Comparison of ENCODE assay signal across 9 mouse cellular contexts in the genomic region with DNA sequence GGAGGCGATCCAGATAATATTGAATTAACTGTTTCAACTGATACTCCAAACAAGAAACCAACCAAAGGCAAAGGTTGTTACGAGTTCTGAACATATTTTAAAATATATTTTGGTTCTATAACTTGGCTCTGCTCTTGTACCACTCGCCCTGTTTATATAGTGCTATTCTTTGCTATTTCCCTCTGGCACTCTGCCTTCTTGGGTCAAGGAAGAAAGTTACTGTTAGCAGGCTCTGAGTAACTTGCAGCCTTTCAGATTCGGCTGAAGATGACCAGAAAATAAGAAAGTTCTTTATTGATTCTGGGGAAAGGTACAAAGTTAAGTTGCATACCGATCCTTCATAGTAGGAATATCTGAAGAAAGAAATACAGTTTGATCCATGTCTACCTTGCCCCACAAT. TPM values are rescaled to one million over a fixed set of nuclear protein-coding genes. Genes with fewer than 3 reads are reported as not detected.
DNase-seq lines count a peak whose midpoint lies in the region; ATAC-seq and TF ChIP-seq lines count a peak whose summit lies in the region.
"Had no signal": no experiment of that assay in that cellular context is flagged by ENCODE, and none has a peak within 500 bp of the region (broad histone marks: within the 10 kb centered on the region; RNA-seq: fewer than 3 reads in every experiment).

No protein-coding gene starts in this region.

- no peaks in the 10 kb centered on the region for H3K27me3 ChIP-seq in heart, embryonic 11.5 days (ENCODE audit: control insufficient read depth, insufficient read depth, low read length)
- no peaks in the 10 kb centered on the region for H3K27me3 ChIP-seq in ES-Bruce4 (ENCODE audit: control insufficient read depth, insufficient read depth, low read length, poor library complexity, severe bottlenecking)
- H3K27me3 ChIP-seq in hindbrain, embryonic 11.5 days (ENCODE audit: control insufficient read depth, insufficient read depth, low read length), result no peaks in the 10 kb centered on the region

- no peak for TF ChIP-seq EP300 in ES-Bruce4 (IDR thresholded peaks at IDR 0.05; ENCODE audit: insufficient read depth, low read depth, low read length)

- H3K4me1 ChIP-seq in heart, embryonic 11.5 days (ENCODE audit: control insufficient read depth, insufficient read depth, low read length), result 0 out of 2 replicates have a peak, but pooled peaks cover 3% of the 10 kb centered on the region
- no peaks in the 10 kb centered on the region for H3K4me1 ChIP-seq in ES-Bruce4 (ENCODE audit: control insufficient read depth, insufficient read depth, low read length)
- H3K4me1 ChIP-seq in hindbrain, embryonic 11.5 days (replicated peaks; ENCODE audit: control insufficient read depth, insufficient read depth, low read length), result no peaks in the 10 kb centered on the region

- peak overlapping the region; percentile 74 for H3K4me3 ChIP-seq in heart, embryonic 11.5 days (ENCODE audit: low read depth, low read length)
- no peak overlapping the region for H3K4me3 ChIP-seq in ES-Bruce4 (ENCODE audit: low read depth, low read length)
- peak overlapping the region; percentile 90; the same call in 1 of the 2 replicates for H3K4me3 ChIP-seq in hindbrain, embryonic 11.5 days (ENCODE audit: low read depth, low read length)

- peak overlapping the region; percentile 94 for H3K4me2 ChIP-seq in heart, embryonic 11.5 days
- peak overlapping the region; percentile 49 for H3K4me2 ChIP-seq in hindbrain, embryonic 11.5 days (replicated peaks; ENCODE audit: low read depth, low read length)

- ATAC-seq in heart, embryonic 11.5 days (replicated peaks; ENCODE audit: insufficient number of reproducible peaks, low FRiP score, low TSS enrichment), result no peak
- no peak for ATAC-seq in hindbrain, embryonic 11.5 days (ENCODE audit: low FRiP score)

- 72% methylated on average over 5 of the region's 5 CpGs for WGBS in heart, embryonic 11.5 days (ENCODE audit: insufficient replicate concordance)
- 73% methylated on average over 5 of the region's 5 CpGs for WGBS in hindbrain, embryonic 11.5 days

- H3K36me3 ChIP-seq in heart, embryonic 11.5 days (ENCODE audit: control insufficient read depth, insufficient read depth, low read length), result no peaks in the 10 kb centered on the region
- H3K36me3 ChIP-seq in ES-Bruce4 (ENCODE audit: control insufficient read depth, insufficient read depth, low read length, poor library complexity, severe bottlenecking), result peaks cover 4% of the 10 kb centered on the region
- H3K36me3 ChIP-seq in hindbrain, embryonic 11.5 days (ENCODE audit: control insufficient read depth, insufficient read depth, low read length), result 0 out of 2 replicates have a peak, but pooled peaks cover 2% of the 10 kb centered on the region

- intact Hi-C loops in heart, postnatal 36 days (cut with DNase I), result no loop called here
- intact Hi-C loops in left cerebral cortex, postnatal 14 days (cut with DNase I), result loop anchor here (2.0 kb wide), 1 partner anchor 41 kb away; a partner anchor contains a TSS

- H3K9ac ChIP-seq in heart, embryonic 11.5 days (ENCODE audit: low read depth, low read length), result no peak overlapping the region
- H3K9ac ChIP-seq in ES-Bruce4 (ENCODE audit: low read depth, poor library complexity, severe bottlenecking), result peak overlapping the region; percentile 80
- H3K9ac ChIP-seq in hindbrain, embryonic 11.5 days (ENCODE audit: low read depth, low read length), result 0 out of 2 replicates have a peak overlapping the region, but pooled peaks have one; percentile 5

- H3K27ac ChIP-seq in heart, embryonic 11.5 days (ENCODE audit: low read depth, low read length), result no peak overlapping the region
- no peak overlapping the region for H3K27ac ChIP-seq in ES-Bruce4 (ENCODE audit: insufficient read depth, low read length)
- no peak overlapping the region for H3K27ac ChIP-seq in hindbrain, embryonic 11.5 days (ENCODE audit: low read depth, low read length)

- DNase-seq in heart, postnatal 36 days, result no peak
- no peak for DNase-seq in hindbrain, embryonic 11.5 days (ENCODE audit: low spot score)
- peak; percentile 10 for DNase-seq in lung, postnatal 10 days
- DNase-seq in embryo, embryonic 10 days (ENCODE audit: low spot score), result no peak
- no peak for DNase-seq in left cerebral cortex, postnatal 14 days (ENCODE audit: low spot score in 2 of 2)
- no peak for DNase-seq in ovary, adult 18-20 months (ENCODE audit: low spot score)
- DNase-seq: kidney, adult 2 months had no signal

- no peaks in the 10 kb centered on the region for H3K9me3 ChIP-seq in heart, embryonic 11.5 days (replicated peaks; ENCODE audit: control insufficient read depth, low read length)
- H3K9me3 ChIP-seq in ES-Bruce4 (replicated peaks; ENCODE audit: control insufficient read depth, insufficient read depth, low read length, poor library complexity, severe bottlenecking), result no peaks in the 10 kb centered on the region
- H3K9me3 ChIP-seq in hindbrain, embryonic 11.5 days (ENCODE audit: control insufficient read depth, low read length), result no peaks in the 10 kb centered on the region

- no peak for TF ChIP-seq POLR2A in ES-Bruce4 (IDR thresholded peaks at IDR 0.05; ENCODE audit: insufficient read depth, low read length)

- no peak for TF ChIP-seq CTCF in ES-Bruce4 (IDR thresholded peaks at IDR 0.05; ENCODE audit: low read depth, low read length)

RNA-seq across cellular contexts. Expression of a gene that starts 1.4 kb away (rescaled TPM):
- polyA plus RNA-seq in heart, embryonic 11.5 days (2014; fragmentation: Nextera tagmentation; extraction: Ambion mirVana), result 40.6 and 48.3 TPM in 2 replicates
- total RNA-seq in heart, postnatal 36 days (2021), result 10 to 100 TPM; 20.9 to 23.2 TPM
- 87.7 and 92.0 TPM in 2 replicates for polyA plus RNA-seq in ES-Bruce4 (2011; ENCODE audit: insufficient read depth, insufficient read length, low read depth, missing spikeins)
- 62.5 and 83.4 TPM in 2 replicates for polyA plus RNA-seq in hindbrain, embryonic 11.5 days (2014; fragmentation: Nextera tagmentation; extraction: Ambion mirVana)
- total RNA-seq in left cerebral cortex, postnatal 14 days (2021), result 10 to 100 TPM; 38.8 to 43.1 TPM

RNA-seq across cellular contexts. Expression of a gene that starts 40.5 kb away (rescaled TPM):
- polyA plus RNA-seq in heart, embryonic 11.5 days (2014; fragmentation: Nextera tagmentation; extraction: Ambion mirVana), result 25.2 and 26.0 TPM in 2 replicates
- 10 to 100 TPM; 19.6 to 20.5 TPM for total RNA-seq in heart, postnatal 36 days (2021)
- polyA plus RNA-seq in ES-Bruce4 (2011; ENCODE audit: insufficient read depth, insufficient read length, low read depth, missing spikeins), result 54.3 and 55.4 TPM in 2 replicates
- 40.0 and 42.2 TPM in 2 replicates for polyA plus RNA-seq in hindbrain, embryonic 11.5 days (2014; fragmentation: Nextera tagmentation; extraction: Ambion mirVana)
- 10 to 100 TPM; 39.7 to 40.3 TPM for total RNA-seq in left cerebral cortex, postnatal 14 days (2021)
